In genomic region chr11:114447461-114447847, GRCm38 (mm10) we compare ENCODE assay signal across 8 mouse cellular contexts.
DNase-seq lines count a peak whose midpoint lies in the region; ATAC-seq and TF ChIP-seq lines count a peak whose summit lies in the region.

No protein-coding gene starts in this region.

- no peak overlapping the region for H3K9ac ChIP-seq in forebrain, embryonic 11.5 days (ENCODE audit: low read length)
- H3K9ac ChIP-seq in kidney, embryonic 14.5 days (ENCODE audit: low read depth, low read length), result no peak overlapping the region; the same call in 1 of the 2 replicates
- H3K9ac ChIP-seq in embryonic facial prominence, embryonic 14.5 days (ENCODE audit: low read depth, low read length), result no peak overlapping the region
- H3K9ac ChIP-seq in liver, embryonic 14.5 days (replicated peaks), result no peak overlapping the region

- H3K27ac ChIP-seq in forebrain, embryonic 10.5 days, result no peak overlapping the region
- no peak overlapping the region for H3K27ac ChIP-seq in forebrain, embryonic 11.5 days (ENCODE audit: low read depth, low read length)
- H3K27ac ChIP-seq in kidney, embryonic 14.5 days (ENCODE audit: low read depth, low read length), result no peak overlapping the region
- no peak overlapping the region for H3K27ac ChIP-seq in embryonic facial prominence, embryonic 14.5 days (replicated peaks; ENCODE audit: low read depth, low read length)
- no peak overlapping the region; the same call in 1 of the 2 replicates for H3K27ac ChIP-seq in liver, embryonic 14.5 days

- H3K4me1 ChIP-seq in forebrain, embryonic 10.5 days, result peaks cover 37% of the 10 kb centered on the region
- H3K4me1 ChIP-seq in forebrain, embryonic 11.5 days (replicated peaks; ENCODE audit: control insufficient read depth, insufficient read depth, low read length), result peaks cover 5% of the 10 kb centered on the region; the same call in 1 of the 2 replicates
- peaks cover 31% of the 10 kb centered on the region for H3K4me1 ChIP-seq in kidney, embryonic 14.5 days (ENCODE audit: control insufficient read depth, insufficient read depth, low read length)
- H3K4me1 ChIP-seq in embryonic facial prominence, embryonic 14.5 days (ENCODE audit: control insufficient read depth, insufficient read depth, low read length), result peaks cover 34% of the 10 kb centered on the region
- peaks cover 0 to 11% of the 10 kb centered on the region in 2 experiments; a peak in 2 of 4 replicates for H3K4me1 ChIP-seq in liver, embryonic 14.5 days (replicated peaks; ENCODE audit: control insufficient read depth in 2 of 2, insufficient read depth in 2 of 2, low read length in 1 of 2)

- H3K27me3 ChIP-seq in forebrain, embryonic 10.5 days (ENCODE audit: poor library complexity, severe bottlenecking), result peaks cover 41% of the 10 kb centered on the region
- no peaks in the 10 kb centered on the region for H3K27me3 ChIP-seq in forebrain, embryonic 11.5 days (ENCODE audit: control insufficient read depth, insufficient read depth, low read length)
- H3K27me3 ChIP-seq in kidney, embryonic 14.5 days (ENCODE audit: control insufficient read depth, insufficient read depth, low read length), result peaks cover 3% of the 10 kb centered on the region; the same call in 1 of the 2 replicates
- no peaks in the 10 kb centered on the region for H3K27me3 ChIP-seq in embryonic facial prominence, embryonic 14.5 days (replicated peaks; ENCODE audit: control insufficient read depth, insufficient read depth, low read length)
- no peaks in the 10 kb centered on the region for H3K27me3 ChIP-seq in liver, embryonic 14.5 days (ENCODE audit: control insufficient read depth, insufficient read depth, low read length)

- no peak for ATAC-seq in forebrain, embryonic 11.5 days (replicated peaks; ENCODE audit: low FRiP score)
- no peak for ATAC-seq in kidney, embryonic 14.5 days (ENCODE audit: low FRiP score, low TSS enrichment)
- ATAC-seq in embryonic facial prominence, embryonic 14.5 days (ENCODE audit: low read depth), result no peak
- ATAC-seq in liver, embryonic 14.5 days (ENCODE audit: insufficient read depth), result no peak

- H3K9me3 ChIP-seq in forebrain, embryonic 10.5 days, result no peaks in the 10 kb centered on the region
- no peaks in the 10 kb centered on the region for H3K9me3 ChIP-seq in forebrain, embryonic 11.5 days (ENCODE audit: control insufficient read depth, low read length)
- no peaks in the 10 kb centered on the region for H3K9me3 ChIP-seq in kidney, embryonic 14.5 days (ENCODE audit: control insufficient read depth, low read length)
- H3K9me3 ChIP-seq in embryonic facial prominence, embryonic 14.5 days (ENCODE audit: control insufficient read depth, low read length), result no peaks in the 10 kb centered on the region
- H3K9me3 ChIP-seq in liver, embryonic 14.5 days (ENCODE audit: control insufficient read depth, low read length), result no peaks in the 10 kb centered on the region

- TF ChIP-seq EP300 in liver, embryonic 14.5 days (IDR thresholded peaks at IDR 0.05; ENCODE audit: low read depth), result no peak

- no peak for DNase-seq in forebrain, embryonic 10.5 days (ENCODE audit: extremely low spot score, low spot score)
- no peak for DNase-seq in forebrain, embryonic 11.5 days (ENCODE audit: low spot score)
- DNase-seq in kidney, postnatal 10 days, result no peak
- DNase-seq in embryonic facial prominence, embryonic 14.5 days (ENCODE audit: low spot score), result no peak
- no peak for DNase-seq in liver, embryonic 14.5 days (ENCODE audit: low read depth in 3 of 3, low spot score in 3 of 3)
- no peak for DNase-seq in cerebellum, adult 9-10 months
- no peak for DNase-seq in frontal cortex, postnatal 25 days (ENCODE audit: low spot score in 2 of 2)

- 85% methylated on average over 5 of the region's 5 CpGs for WGBS in forebrain, embryonic 10.5 days
- 91% methylated on average over 5 of the region's 5 CpGs for WGBS in forebrain, embryonic 11.5 days
- WGBS in kidney, embryonic 14.5 days, result 85% methylated on average over 5 of the region's 5 CpGs
- 81% methylated on average over 5 of the region's 5 CpGs for WGBS in embryonic facial prominence, embryonic 14.5 days
- 58% methylated on average over 5 of the region's 5 CpGs for WGBS in liver, embryonic 14.5 days (ENCODE audit: insufficient replicate concordance)

- peak overlapping the region; percentile 49; the same call in 1 of the 2 replicates for H3K4me3 ChIP-seq in forebrain, embryonic 10.5 days
- no peak overlapping the region for H3K4me3 ChIP-seq in forebrain, embryonic 11.5 days (ENCODE audit: low read depth, low read length)
- no peak overlapping the region for H3K4me3 ChIP-seq in kidney, embryonic 14.5 days (ENCODE audit: low read length)
- H3K4me3 ChIP-seq in embryonic facial prominence, embryonic 14.5 days (ENCODE audit: low read depth, low read length), result no peak overlapping the region
- no peak overlapping the region for H3K4me3 ChIP-seq in liver, embryonic 14.5 days (ENCODE audit: insufficient read depth in 1 of 2, low read depth in 2 of 2, low read length in 2 of 2)

- TF ChIP-seq CTCF in liver, embryonic 14.5 days (IDR thresholded peaks at IDR 0.05; ENCODE audit: low read depth), result no peak

- H3K4me2 ChIP-seq in forebrain, embryonic 11.5 days (ENCODE audit: low read depth, low read length, severe bottlenecking), result no peak overlapping the region
- peak overlapping the region; percentile 47; the same call in 1 of the 2 replicates for H3K4me2 ChIP-seq in kidney, embryonic 14.5 days (replicated peaks; ENCODE audit: low read depth, low read length)
- H3K4me2 ChIP-seq in embryonic facial prominence, embryonic 14.5 days (ENCODE audit: low read depth, low read length), result peak overlapping the region; percentile 57
- H3K4me2 ChIP-seq in liver, embryonic 14.5 days (ENCODE audit: low read depth), result peak overlapping the region; percentile 71

- H3K36me3 ChIP-seq in forebrain, embryonic 10.5 days (replicated peaks), result no peaks in the 10 kb centered on the region
- H3K36me3 ChIP-seq in forebrain, embryonic 11.5 days (ENCODE audit: control insufficient read depth, insufficient read depth, low read length), result no peaks in the 10 kb centered on the region
- H3K36me3 ChIP-seq in kidney, embryonic 14.5 days (ENCODE audit: control insufficient read depth, insufficient read depth, low read length), result no peaks in the 10 kb centered on the region
- H3K36me3 ChIP-seq in embryonic facial prominence, embryonic 14.5 days (ENCODE audit: control insufficient read depth, insufficient read depth, low read length), result no peaks in the 10 kb centered on the region
- no peaks in the 10 kb centered on the region for H3K36me3 ChIP-seq in liver, embryonic 14.5 days (replicated peaks; ENCODE audit: control insufficient read depth, insufficient read depth, low read depth)
